Mouse (Mus musculus) lung, adult 2 months (tissue): Measurements from ENCODE around the gene Olfr1053.
"Not testable (repeated sequence)": the region's sequence is repeated elsewhere in the genome, so short reads cannot be mapped to it uniquely, and the experiment has no call there.

Source experiments
- CTCF ChIP-seq: fragments of 200-500 bp; IDR thresholded peaks from 2 replicates; pipeline ENCODE4 v1.5.1; 2011; ENCODE audit warnings: mild to moderate bottlenecking, low read length, control low read depth; ENCODE audit not compliant: insufficient read depth
- POLR2A ChIP-seq: fragments of 200-500 bp; IDR thresholded peaks from 2 replicates; pipeline ENCODE4 v1.6.1; 2011; ENCODE audit warnings: low read depth, mild to moderate bottlenecking, control low read depth, low read length, borderline replicate concordance; ENCODE audit errors: extremely low read depth

DNA sequence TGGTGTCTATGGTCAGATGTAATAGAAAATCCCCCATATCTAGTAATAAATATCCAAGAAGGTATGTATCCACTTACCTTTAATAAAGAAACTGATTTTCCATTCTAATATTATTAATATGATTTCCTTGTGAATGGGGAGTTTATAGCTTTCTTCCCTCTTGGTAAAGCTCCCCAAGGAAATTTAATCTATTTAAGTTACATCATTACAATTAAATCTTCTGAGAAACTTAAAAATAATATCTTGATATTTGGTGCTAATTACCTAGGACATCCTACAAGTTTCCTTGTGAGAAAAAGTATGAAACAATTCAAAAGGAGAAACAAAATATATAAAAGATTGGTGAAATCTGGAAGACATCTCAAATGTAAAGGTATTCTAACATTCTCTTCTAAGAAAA lies 36.1 kb downstream of the Olfr1053 start, which contains the start of gene Olfr1051:
- not testable (repeated sequence) for TF ChIP-seq CTCF, POLR2A
